Mouse (Mus musculus): ENCODE data around the gene Pcbp2. TPM values are rescaled to one million over a fixed set of nuclear protein-coding genes. Genes with fewer than 3 reads are reported as not detected.
A peak's percentile ranks its signal among the peaks of the same experiment; 100 is the strongest.

The Pcbp2 gene
- total RNA-seq, 2 experiments from 2014 or later: 628 to 756 TPM

- DNase-seq (ENCODE audit: low spot score in 2 of 2): no peak
Measured at GRCm38 (mm10) chr15:102505770-102506463, 35.6 kb downstream of the Pcbp2 start.

GRCm38 (mm10) chr15:102506464-102506830, 36.1 kb downstream of the Pcbp2 start:
- DNase-seq (ENCODE audit: low spot score in 2 of 2): no peak

GRCm38 (mm10) chr15:102506864-102507263, 36.5 kb downstream of the Pcbp2 start:
- no peak for DNase-seq (ENCODE audit: low spot score in 2 of 2)

GRCm38 (mm10) chr15:102507561-102507960, 37.2 kb downstream of the Pcbp2 start:
- no peak for DNase-seq (ENCODE audit: low spot score in 2 of 2)

- DNase-seq (ENCODE audit: low spot score in 2 of 2): no peak
Measured at GRCm38 (mm10) chr15:102508336-102508735, 38.0 kb downstream of the Pcbp2 start.

GRCm38 (mm10) chr15:102510110-102510509, 39.8 kb downstream of the Pcbp2 start:
- DNase-seq (ENCODE audit: low spot score in 2 of 2): no peak

- DNase-seq (ENCODE audit: low spot score in 2 of 2): peak; percentile 79
Measured at GRCm38 (mm10) chr15:102510590-102511284, 40.4 kb downstream of the Pcbp2 start.

- no peak for DNase-seq (ENCODE audit: low spot score in 2 of 2)
Measured at GRCm38 (mm10) chr15:102511285-102511833, 41.0 kb downstream of the Pcbp2 start.

- no peak for DNase-seq (ENCODE audit: low spot score in 2 of 2)
Measured at GRCm38 (mm10) chr15:102512010-102512409, 41.7 kb downstream of the Pcbp2 start.

- no peak for DNase-seq (ENCODE audit: low spot score in 2 of 2)
Measured at GRCm38 (mm10) chr15:102512471-102512870, 42.1 kb downstream of the Pcbp2 start.

GRCm38 (mm10) chr15:102513004-102513403, 42.7 kb downstream of the Pcbp2 start:
- DNase-seq (ENCODE audit: low spot score in 2 of 2): no peak

GRCm38 (mm10) chr15:102515261-102515660, 44.9 kb downstream of the Pcbp2 start:
- DNase-seq (ENCODE audit: low spot score in 2 of 2): no peak

GRCm38 (mm10) chr15:102515791-102516190, 45.5 kb downstream of the Pcbp2 start:
- no peak for DNase-seq (ENCODE audit: low spot score in 2 of 2)

GRCm38 (mm10) chr15:102516293-102516692, 46.0 kb downstream of the Pcbp2 start:
- DNase-seq (ENCODE audit: low spot score in 2 of 2): no peak

- DNase-seq (ENCODE audit: low spot score in 2 of 2): peak; percentile 76 to 78
Measured at GRCm38 (mm10) chr15:102516728-102517404, 46.5 kb downstream of the Pcbp2 start, which contains the start of gene Map3k12. Map3k12 (minus strand) TSS chr15:102517064.

GRCm38 (mm10) chr15:102517631-102517975, 47.3 kb downstream of the Pcbp2 start:
- no peak for DNase-seq (ENCODE audit: low spot score in 2 of 2)

- DNase-seq (ENCODE audit: low spot score in 2 of 2): peak; percentile 96
Measured at GRCm38 (mm10) chr15:102517976-102518858, 47.9 kb downstream of the Pcbp2 start, which contains the start of gene Tarbp2. Tarbp2 (plus strand) TSS chr15:102518192.

GRCm38 (mm10) chr15:102518859-102519201, 48.5 kb downstream of the Pcbp2 start:
- DNase-seq (ENCODE audit: low spot score in 2 of 2): no peak

GRCm38 (mm10) chr15:102519211-102520141, 49.1 kb downstream of the Pcbp2 start:
- DNase-seq (ENCODE audit: low spot score in 2 of 2): no peak

- DNase-seq (ENCODE audit: low spot score in 2 of 2): no peak
Measured at GRCm38 (mm10) chr15:102520416-102520815, 50.1 kb downstream of the Pcbp2 start.
